Mouse (Mus musculus) C2C12 (cell line): ENCODE data around the gene Gpr15. TPM values are rescaled to one million over a fixed set of nuclear protein-coding genes. Genes with fewer than 3 reads are reported as not detected.

Experiments
- H3K27me3 ChIP-seq: one replicate; pipeline ENCODE4 v1.6.1; 2011; ENCODE audit not compliant: control insufficient read depth, insufficient read depth, insufficient read length
- H3K36me3 ChIP-seq: one replicate; pipeline ENCODE4 v1.6.1; 2011; ENCODE audit not compliant: control insufficient read depth, insufficient read depth
- H3K4me3 ChIP-seq: one replicate; pipeline ENCODE4 v1.5.1; 2011; ENCODE audit warnings: mild to moderate bottlenecking, control low read depth; ENCODE audit not compliant: poor library complexity, insufficient read depth, severe bottlenecking
- H3K79me2 ChIP-seq: one replicate; pipeline ENCODE4 v1.6.1; 2011; ENCODE audit not compliant: control insufficient read depth, insufficient read depth
- H3K79me3 ChIP-seq: one replicate; pipeline ENCODE4 v1.6.1; 2011; ENCODE audit warnings: low read depth, control low read depth
- H3ac ChIP-seq: one replicate; pipeline ENCODE3; 2011; ENCODE audit warnings: low read depth; ENCODE audit not compliant: control insufficient read depth, insufficient read length
- CEBPB ChIP-seq: IDR thresholded peaks from one replicate; pipeline ENCODE4 v1.6.1; 2011; ENCODE audit warnings: low read depth, mild to moderate bottlenecking, control low read depth, moderate library complexity
- CTCF ChIP-seq: IDR thresholded peaks from one replicate; pipeline ENCODE4 v1.5.1; 2011; ENCODE audit not compliant: control insufficient read depth, insufficient read depth, insufficient read length
- FOSL1 ChIP-seq: IDR thresholded peaks from one replicate; pipeline ENCODE4 v1.8.0; 2011; ENCODE audit warnings: mild to moderate bottlenecking, low read length; ENCODE audit not compliant: poor library complexity, insufficient read depth, severe bottlenecking
- MAX ChIP-seq: IDR thresholded peaks from one replicate; pipeline ENCODE4 v1.6.1; 2011; ENCODE audit warnings: mild to moderate bottlenecking, control low read depth
- MYOD1 ChIP-seq: IDR thresholded peaks from one replicate; pipeline ENCODE4 v1.6.1; 2011; ENCODE audit warnings: low read depth; ENCODE audit not compliant: control insufficient read depth, insufficient read length
- MYOG ChIP-seq: IDR thresholded peaks from one replicate; pipeline ENCODE4 v1.6.1; 2011; ENCODE audit not compliant: control insufficient read depth, insufficient read length; ENCODE audit errors: extremely low read depth
- USF1 ChIP-seq: IDR thresholded peaks from one replicate; pipeline ENCODE4 v1.6.1; 2011; ENCODE audit warnings: low read depth, mild to moderate bottlenecking, control low read depth, moderate library complexity
- polyA plus RNA-seq: library from polyadenylated mRNA; unstranded; fragments of >200 nt; fragmentation: generic; extraction: Trizol; gene quantifications from one replicate; pipeline ENCODE4 v1.2.1, GENCODE M21; 2012; ENCODE audit warnings: missing spikeins

Gene Gpr15
- polyA plus RNA-seq, 1 experiment, result not detected

DNA sequence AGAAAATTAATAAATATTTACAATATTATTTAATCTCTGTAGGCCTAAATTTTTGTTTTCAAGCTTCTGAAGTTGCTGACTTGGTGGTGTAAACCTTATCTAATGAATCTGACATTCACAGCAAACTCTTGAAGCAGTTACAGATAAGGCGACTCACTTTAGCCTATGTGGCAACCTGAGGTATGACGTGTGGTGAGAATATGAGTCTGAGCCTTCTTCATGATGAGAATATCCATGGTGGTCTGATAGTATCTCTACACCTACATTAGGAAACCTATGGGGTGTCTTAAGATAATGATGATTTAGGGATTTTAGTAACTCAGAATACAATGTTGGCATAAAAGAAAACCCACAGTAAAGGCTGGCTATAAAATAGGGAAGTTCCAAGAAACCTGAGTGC, 3.4 kb upstream of the Gpr15 start:
- TF ChIP-seq CEBPB, result no peak
- no peak for TF ChIP-seq MYOG
- TF ChIP-seq FOSL1, result no peak
- TF ChIP-seq USF1, result no peak
- no peak for TF ChIP-seq MYOD1
- TF ChIP-seq CTCF, result no peak
- TF ChIP-seq MAX, result no peak
- no peaks in the 10 kb centered on the region for H3K79me2 ChIP-seq
- H3K4me3 ChIP-seq, result no peak overlapping the region
- no peaks in the 10 kb centered on the region for H3K79me3 ChIP-seq
- H3K36me3 ChIP-seq, result no peaks in the 10 kb centered on the region
- no peak overlapping the region for H3ac ChIP-seq
- no peaks in the 10 kb centered on the region for H3K27me3 ChIP-seq

DNA sequence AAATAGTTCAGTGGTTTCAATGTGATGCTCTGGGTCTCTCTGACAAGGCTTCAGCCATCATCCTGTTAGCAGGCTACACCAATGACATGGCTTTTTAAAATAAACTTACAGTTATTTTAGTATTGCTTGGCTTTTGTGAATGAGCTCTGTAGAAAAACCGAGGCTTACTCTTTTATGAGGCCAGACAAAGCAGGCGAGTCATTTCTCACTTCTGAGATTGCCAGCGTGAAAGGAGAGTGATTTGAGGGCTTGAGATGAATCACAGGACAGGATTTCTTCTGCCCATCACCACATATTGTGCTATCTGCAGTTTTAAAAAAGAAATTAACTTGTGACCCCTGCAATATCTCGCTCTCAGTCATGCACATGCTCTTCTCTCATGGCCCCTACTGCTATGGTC, 3.9 kb downstream of the Gpr15 start:
- no peaks in the 10 kb centered on the region for H3K79me2 ChIP-seq
- no peak overlapping the region for H3ac ChIP-seq
- TF ChIP-seq CEBPB (no peak), USF1 (no peak)
- no peaks in the 10 kb centered on the region for H3K36me3 ChIP-seq
- H3K27me3 ChIP-seq, result no peaks in the 10 kb centered on the region
- H3K79me3 ChIP-seq, result no peaks in the 10 kb centered on the region
- H3K4me3 ChIP-seq, result no peak overlapping the region

GRCm38 (mm10) chr16:58713128-58713527, 5.7 kb downstream of the Gpr15 start:
- H3K4me3 ChIP-seq, result no peak overlapping the region
- no peaks in the 10 kb centered on the region for H3K79me2 ChIP-seq
- no peaks in the 10 kb centered on the region for H3K36me3 ChIP-seq
- H3ac ChIP-seq, result no peak overlapping the region
- no peak for TF ChIP-seq MYOD1
- no peak for TF ChIP-seq FOSL1
- no peak for TF ChIP-seq CTCF
- TF ChIP-seq CEBPB, result no peak
- no peak for TF ChIP-seq MAX
- TF ChIP-seq USF1, result no peak
- TF ChIP-seq MYOG, result no peak
- no peaks in the 10 kb centered on the region for H3K27me3 ChIP-seq
- H3K79me3 ChIP-seq, result no peaks in the 10 kb centered on the region

DNA sequence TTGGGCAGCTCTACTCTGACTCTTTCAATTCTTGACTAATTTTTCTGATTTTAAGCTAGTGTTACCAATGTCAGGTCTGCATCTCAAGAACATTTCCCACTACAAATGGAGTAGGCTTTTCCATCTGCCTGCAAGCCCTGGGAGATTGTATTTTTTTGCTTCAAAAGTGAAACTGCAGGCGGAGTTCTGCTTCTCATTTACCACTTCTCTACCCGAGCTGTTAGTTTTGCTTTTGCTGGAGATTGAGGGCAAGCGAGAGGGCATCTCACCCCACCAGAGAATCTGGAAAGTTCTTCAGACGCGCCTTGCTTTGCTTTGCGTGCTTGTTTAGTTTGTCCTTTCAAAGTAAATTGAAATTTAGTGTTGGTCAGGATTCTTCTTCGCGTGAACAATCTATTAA, 6.6 kb downstream of the Gpr15 start:
- no peaks in the 10 kb centered on the region for H3K79me2 ChIP-seq
- no peaks in the 10 kb centered on the region for H3K27me3 ChIP-seq
- no peak overlapping the region for H3K4me3 ChIP-seq
- TF ChIP-seq USF1 (no peak), MAX (no peak)
- H3K79me3 ChIP-seq, result no peaks in the 10 kb centered on the region
- no peak overlapping the region for H3ac ChIP-seq
- no peaks in the 10 kb centered on the region for H3K36me3 ChIP-seq

DNA sequence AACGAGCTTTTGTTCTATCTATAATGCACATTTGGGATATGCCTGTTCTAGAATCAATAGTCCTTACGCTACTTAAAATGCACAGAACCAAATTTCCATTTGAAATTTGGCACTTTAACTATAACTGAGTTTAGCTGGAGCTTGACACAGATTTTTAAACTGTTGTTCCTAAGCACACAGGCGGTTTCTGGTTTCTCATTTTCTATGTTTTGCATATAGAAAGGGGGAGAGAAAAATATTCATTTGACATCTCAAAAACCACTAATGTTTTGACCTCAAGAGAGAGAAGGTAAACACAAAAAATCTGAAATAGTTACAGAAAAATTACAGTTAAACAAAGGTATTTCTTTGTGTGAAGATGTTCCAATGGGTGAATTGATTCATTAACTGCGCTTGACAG, 9.3 kb downstream of the Gpr15 start:
- TF ChIP-seq MYOD1 (no peak), CEBPB (no peak), FOSL1 (no peak), MAX (no peak), CTCF (no peak)

GRCm38 (mm10) chr16:58708601-58709475, 10.0 kb downstream of the Gpr15 start:
- Histone ChIP-seq H3K79me2 (no peaks in the 10 kb centered on the region), H3K4me3 (no peak overlapping the region), H3K79me3 (no peaks in the 10 kb centered on the region), H3K27me3 (no peaks in the 10 kb centered on the region), H3ac (no peak overlapping the region), H3K36me3 (no peaks in the 10 kb centered on the region)
- TF ChIP-seq MYOD1 (no peak), MYOG (no peak), CEBPB (no peak), USF1 (no peak), CTCF (no peak)

More for the DNA sequence above, 9.3 kb downstream of the Gpr15 start:
- no peak overlapping the region for H3K4me3 ChIP-seq
- no peaks in the 10 kb centered on the region for H3K36me3 ChIP-seq
- no peaks in the 10 kb centered on the region for H3K27me3 ChIP-seq
- H3K79me3 ChIP-seq, result no peaks in the 10 kb centered on the region
- no peak overlapping the region for H3ac ChIP-seq
- no peaks in the 10 kb centered on the region for H3K79me2 ChIP-seq
